Mouse (Mus musculus) MEL-GATA-1-ER (cell line): ENCODE measurements around the gene Strada.
"Not testable (repeated sequence)": the region's sequence is repeated elsewhere in the genome, so short reads cannot be mapped to it uniquely, and the experiment has no call there.

ENCODE experiments used
- DNase-seq: peaks from one replicate; pipeline ENCODE4 v3.0.0-alpha.2; 2012; ENCODE audit warnings: low read depth; ENCODE audit errors: extremely low read depth

The Strada gene

DNA sequence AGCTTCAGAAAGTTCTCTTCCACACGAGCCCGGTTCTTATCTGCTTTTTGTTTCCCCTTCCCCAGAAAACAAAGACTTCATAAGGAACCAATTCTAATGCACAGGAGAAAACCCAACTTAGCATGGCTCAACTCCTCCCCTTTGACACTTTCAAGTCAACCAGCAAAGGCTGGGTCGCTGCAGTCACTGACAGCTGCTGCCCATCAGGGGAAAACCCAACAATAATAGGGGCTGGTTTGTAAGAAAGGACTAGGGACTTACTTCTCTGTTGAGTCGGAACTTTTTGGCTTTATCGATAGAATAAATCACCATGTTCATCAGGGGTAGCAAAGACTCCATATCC lies at the start of gene Strada:
Gene Strada, minus strand, starts transcription at position 46 of the 343 bp plus-strand sequence.
- DNase-seq, result peak; percentile 23

DNA sequence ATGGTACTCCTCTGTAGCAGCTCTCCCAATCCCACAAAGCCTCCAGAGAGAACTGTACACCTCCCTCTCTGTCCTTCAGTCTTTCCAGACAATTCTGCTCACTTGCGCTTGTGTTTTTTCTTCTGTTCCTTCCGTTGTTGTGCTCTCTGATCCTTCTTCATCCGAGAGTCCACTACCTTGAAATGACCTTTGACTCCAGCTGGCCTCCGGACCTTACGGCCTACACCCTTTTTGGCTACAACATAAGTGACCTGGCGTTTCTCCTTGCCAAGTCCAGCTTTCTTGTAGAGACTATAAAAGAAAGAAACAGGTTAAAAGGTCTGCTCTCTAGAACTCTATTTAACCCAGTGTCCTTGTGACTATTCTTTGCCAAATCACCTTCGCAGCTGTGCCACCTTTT lies 47.4 kb upstream of the Strada start:
- DNase-seq, result no peak

DNA sequence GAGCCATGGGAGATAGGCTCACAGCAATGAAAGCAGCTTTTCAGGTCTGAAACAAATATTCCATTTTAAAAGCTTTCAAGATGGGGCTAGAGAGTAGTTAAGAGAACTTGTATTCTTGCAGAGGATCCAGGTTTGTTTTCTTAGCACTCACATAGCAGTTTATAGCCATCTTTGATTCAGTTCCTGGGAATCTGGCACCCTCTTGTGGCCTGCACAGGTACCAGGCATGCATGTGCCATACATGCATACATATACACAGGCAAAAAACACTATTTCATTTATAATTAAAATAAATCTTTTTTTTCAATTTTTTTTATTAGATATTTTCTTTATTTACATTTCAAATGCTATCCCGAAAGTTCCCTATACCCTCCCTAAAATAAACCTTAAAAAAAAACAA lies 44.9 kb upstream of the Strada start:
- DNase-seq, result no peak

DNA sequence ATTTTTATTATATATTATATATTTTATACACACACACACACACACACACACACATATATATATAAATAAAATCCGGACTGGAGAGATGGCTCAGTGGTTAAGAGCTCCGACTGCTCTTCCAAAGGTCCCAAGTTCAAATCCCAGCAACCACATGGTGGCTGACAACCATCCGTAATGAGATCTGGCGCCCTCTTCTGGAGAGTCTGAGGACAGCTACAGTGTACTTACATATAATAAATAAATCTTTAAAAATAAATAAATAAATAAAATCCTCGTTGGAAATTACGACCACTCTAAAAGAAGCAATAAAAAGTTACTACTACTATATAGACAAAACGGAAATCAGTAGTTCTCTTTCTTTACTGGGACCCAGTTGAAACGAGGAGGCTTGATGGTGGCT lies 32.0 kb upstream of the Strada start:
- DNase-seq, result not testable (repeated sequence)

DNA sequence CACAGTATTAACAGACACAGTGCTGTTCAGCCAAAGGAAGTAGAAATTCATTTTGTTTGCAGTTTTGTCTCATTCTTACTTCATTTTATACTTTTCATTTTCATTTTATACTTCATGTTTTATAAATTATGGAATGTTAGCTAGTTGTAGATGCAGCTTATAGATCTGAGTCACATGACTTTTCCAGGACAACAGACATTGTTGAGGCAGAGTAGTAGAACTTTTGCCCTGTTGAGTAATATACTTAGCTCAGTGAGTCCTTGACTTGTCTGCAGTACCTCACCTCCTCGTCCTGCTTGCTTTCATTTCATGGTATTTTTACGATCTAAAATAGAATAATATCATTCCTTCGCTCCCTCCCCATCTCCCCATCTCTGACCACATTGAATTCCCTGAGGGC lies 18.6 kb upstream of the Strada start:
- no peak for DNase-seq

DNA sequence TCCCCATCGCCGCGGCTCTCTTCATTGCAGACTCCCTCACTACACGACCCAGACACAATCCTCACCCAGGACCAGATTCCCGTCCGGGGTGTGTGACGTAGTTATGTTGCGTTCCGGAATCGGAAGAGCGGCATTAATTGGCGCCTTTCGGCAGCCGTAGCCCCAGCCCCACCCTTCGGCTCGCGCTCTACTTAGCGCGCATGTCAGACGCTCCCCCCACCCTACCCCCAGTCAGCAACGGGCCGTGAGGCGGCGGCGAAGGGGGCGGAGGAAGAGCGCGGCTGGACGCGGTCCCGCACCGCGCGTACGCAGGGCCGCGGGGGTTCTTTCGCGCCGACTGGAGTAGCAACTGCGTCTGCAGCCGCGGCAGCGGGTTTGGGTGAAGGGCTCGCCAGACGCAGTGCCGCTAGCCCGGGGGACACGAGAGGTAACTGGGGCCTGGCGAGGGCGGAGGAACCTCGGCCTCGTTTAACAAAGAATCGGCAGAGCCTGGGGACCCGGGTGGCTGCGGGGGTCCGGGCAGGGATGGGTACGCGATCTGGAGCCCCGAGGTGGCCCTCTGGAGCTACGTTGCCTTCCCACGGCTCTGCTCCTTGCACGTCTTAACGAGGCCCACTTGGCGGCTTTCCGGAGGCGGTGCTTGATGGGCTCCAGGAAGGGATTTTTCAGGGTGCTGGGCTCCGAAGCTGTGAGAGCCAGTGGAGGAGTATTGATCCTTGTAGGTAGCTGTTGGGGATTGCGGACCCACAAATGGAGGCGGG lies 14.9 kb upstream of the Strada start, which contains the start of gene Ddx42:
Gene Ddx42, plus strand, starts transcription at position 197 of the 761 bp plus-strand sequence.
- peak; percentile 91 for DNase-seq

DNA sequence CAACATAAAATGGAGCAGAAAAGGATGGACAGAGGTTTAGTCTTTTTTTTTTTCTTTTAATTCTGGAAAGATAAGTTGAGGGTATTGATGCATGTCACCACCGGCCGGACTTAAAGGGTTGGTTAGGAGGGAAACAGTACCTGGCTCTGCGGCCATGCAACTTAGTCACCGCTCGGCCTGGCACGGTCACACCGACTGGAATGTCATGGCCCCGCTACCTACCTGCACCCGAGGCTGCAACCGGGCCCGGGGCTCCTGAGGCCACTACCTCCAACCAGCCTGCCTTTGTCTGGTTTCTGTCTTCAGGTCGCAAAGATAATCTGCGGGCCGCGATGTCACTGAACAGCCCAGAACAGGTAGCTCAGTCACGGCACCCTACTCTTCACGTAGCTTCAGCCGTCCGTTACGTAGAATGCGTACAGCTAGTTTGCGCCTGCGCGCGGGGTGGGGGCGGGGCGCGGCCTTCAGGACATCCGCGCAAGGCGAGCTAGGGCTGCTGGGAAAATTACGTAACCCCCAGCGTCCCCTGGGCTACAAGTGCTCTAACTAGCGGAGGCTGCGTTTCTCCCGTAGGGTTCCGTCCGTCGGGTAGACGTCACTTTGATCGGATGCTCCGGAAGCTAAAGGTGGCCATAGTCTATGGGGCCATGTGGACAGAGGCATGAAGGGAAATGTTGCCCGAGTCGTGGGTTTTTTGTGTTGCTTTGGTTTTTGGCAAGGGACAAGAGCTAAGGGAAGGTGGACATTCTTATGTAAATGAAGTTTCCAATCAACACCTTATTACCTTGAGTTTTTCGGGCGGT lies 14.2 kb upstream of the Strada start, which contains the start of gene Ccdc47:
Gene Ccdc47, minus strand, starts transcription at position 418 of the 803 bp plus-strand sequence.
- DNase-seq, result peak; percentile 96

DNA sequence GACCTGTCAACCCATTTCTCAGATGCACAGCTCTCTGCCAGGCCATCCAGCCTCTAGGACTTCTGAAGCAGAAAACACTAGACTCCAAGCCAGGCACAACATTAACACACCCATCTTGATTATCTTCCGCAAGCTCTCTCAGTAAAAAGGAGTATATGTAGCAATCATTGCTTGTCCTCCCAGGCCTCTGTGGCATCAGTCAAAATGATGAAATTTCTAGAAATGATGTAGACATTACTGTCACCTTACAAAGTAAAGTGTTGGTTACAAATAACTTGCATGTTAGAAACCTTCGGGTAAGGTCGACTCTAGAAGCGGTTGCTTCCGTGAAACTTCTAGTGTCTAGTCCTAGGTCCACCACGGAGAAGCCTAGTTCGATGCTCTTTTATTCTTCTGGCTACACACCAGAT lies 13.5 kb upstream of the Strada start:
- DNase-seq, result no peak

DNA sequence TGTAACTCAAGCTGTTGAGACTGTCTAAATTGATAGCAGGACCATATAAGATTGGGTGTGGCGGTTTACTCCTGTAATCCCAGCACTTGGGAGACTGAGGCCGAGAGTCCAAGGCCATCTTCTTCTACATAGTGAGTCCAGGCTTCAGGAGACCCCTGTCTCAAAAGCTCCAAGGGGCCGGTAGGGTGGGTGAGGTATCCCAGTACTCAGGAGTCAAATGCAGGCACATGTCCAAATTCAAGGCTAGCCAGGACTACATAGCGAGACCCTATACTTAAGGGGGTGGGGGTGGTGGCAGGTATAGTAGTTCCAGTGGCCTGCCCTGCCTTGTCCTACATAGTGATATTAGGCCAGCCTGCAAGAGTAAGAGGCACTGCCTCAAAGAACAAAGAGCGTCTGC lies 12.9 kb upstream of the Strada start:
- DNase-seq, result no peak

DNA sequence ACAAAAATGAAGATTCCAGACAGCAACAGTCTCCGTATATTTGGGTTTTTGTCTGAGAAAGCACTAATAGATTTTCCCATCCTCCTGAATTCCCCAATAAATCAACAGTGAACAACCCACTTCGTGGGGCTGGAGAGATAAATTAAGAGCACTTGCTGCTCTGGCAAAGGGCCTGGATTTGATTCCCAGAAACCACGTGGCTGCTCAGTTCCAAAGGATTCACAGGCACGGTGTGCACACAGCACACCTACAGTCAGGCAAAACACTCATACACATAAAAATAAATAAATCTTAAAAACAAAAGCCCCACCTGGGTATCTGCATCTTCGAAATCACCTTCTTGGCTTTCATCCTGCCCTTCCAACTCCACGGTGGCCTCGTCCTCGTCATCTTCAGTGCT lies 10.8 kb upstream of the Strada start:
- DNase-seq, result no peak

DNA sequence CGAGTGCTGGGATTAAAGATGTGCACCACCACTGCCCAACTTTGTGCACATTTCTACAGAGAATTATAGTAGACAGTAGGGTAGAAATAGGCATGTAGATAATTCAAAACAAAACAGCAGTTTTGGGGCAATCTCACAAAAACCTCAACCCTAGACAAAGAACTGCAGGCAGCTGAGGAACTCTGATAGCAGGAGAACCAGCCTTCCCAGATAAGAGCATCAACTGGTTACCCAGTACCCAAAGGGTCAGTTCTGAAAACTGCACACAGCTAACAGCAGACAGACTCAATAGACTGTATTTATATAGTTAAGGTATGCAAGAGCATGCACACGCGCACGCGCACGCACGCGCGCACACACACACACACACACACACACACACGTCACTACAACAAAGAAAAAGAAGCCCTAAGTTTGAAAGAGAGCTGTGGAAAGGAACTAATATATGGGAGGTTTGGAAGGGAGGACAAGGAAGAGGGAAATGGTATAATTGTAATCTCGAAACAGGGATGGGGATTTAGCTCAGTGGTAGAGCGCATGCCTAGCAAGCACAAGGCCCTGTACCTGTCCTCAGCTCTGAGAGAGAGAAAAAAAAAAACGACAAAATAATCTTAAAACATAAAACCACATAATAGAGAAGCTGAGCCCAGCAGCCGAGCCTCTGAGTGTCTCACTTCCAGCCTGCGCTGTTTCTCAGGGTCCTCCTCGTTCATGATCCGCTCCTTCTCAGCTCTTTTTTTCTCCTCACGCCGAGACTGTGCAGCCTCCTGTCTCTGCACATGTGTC lies 438 bp downstream of the Strada start:
- peak; percentile 56 for DNase-seq

DNA sequence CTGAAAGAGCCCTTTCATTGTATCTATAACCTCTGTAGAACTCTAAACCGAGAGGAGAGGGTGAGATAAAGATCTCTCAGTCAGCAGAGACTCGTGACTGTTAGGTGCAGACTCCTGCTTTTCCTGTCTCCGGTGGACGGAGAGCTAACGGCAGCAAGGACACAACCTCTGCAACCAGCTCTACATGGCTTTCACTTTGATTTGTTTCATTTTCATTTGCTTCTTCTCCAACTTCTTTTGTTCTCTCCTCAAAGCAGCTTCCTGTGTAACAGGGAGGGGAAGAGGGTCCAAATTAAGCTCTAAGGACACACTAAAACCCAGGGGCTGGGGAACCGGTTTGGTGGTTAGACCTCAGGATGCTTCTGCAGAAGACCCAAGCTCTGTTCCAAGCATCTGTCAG lies 1.2 kb downstream of the Strada start:
- DNase-seq, result no peak

DNA sequence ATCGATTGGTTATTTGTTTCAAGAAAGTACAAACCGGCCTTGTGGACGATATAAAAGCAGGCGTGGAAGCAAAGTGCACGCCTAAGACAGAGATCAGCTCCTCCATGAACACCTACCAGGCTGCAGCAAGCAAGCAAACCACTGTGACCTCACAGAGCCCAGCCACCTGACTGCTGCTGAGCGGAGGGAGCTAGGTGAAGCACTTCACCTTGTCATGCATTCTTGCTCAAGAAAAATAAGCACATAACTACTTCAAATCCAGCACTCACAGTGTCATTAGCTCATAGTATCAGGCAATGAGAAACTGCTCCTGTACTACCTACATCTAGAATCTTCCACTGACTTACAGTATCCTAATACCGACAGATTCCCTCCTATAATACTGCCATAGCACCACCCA lies 2.0 kb downstream of the Strada start:
- DNase-seq, result not testable (repeated sequence)

DNA sequence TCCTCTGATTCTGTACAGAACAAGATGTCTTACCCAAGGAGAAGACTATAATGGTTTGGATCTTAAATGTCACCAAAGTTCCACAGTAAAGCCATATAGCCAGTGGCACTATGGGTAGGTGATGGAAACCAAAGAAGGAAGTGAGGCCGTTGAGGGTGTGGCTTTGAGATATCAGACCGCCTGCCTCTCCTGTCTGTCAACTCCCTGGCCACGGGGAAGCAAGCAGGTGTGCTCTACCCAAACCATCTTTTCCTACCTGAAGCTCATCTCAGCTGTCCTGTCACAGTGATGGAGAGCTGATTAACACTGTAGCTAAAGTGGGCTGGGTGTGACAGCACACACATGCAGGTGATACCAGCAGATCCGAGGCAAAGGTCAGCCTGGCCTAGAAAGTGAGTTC lies 3.7 kb downstream of the Strada start:
- DNase-seq, result peak; percentile 38

DNA sequence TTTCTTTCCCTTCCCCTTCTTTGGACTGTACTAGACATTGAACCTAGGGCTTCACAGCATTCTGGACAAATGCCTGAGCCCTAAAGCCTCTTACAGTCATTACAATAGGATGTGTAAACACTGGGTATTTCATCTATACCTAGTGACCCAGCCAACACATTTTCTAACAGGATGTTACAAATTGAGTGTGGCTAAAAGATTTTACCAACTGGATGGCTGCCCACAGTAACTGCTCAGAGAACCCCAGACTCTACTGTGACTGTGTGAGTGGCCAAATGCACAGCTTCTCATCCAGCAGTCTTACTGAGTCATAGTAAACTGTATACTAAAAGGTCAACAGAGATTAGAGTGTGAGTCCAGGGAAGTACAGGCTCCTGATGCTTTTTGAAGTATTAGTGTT lies 6.6 kb downstream of the Strada start:
- DNase-seq, result no peak

DNA sequence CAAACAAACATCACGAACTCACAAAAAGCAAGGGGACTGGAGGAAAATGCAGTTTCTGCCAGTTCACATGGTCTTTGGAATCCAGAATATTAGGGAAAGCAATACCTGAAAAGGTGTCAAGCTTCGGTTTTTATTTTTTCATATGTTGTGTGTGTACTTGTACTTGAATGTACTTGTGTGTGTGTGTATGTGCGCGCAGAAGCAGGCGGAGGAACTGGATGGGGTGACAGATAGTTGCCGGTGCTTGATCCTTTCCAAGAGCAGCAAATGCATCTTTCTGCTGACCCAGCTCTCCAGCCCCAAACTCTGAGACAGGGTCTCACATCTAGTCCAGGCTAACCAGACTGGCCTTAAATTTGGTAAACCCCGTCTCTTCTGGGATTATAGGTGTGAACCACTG lies 7.1 kb downstream of the Strada start:
- no peak for DNase-seq

DNA sequence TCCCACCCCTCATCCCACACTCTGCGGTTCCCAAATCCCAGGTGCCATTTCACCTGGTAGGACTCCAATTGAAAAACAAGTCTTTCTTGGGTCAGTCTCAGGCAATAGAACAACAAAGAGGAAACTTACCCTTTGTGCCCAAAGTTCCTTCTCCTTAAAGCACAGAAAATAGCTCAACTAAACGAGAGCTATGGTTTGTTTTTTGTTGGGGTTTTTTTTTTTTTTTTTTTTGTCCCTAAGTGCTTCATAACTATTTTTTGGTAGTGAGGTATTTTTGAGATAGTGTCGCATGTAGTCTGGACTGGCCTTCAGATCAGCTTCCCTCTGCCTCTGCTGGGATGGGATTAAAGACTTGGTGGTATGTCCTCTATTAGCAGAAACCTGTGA lies 7.8 kb downstream of the Strada start:
- no peak for DNase-seq

DNA sequence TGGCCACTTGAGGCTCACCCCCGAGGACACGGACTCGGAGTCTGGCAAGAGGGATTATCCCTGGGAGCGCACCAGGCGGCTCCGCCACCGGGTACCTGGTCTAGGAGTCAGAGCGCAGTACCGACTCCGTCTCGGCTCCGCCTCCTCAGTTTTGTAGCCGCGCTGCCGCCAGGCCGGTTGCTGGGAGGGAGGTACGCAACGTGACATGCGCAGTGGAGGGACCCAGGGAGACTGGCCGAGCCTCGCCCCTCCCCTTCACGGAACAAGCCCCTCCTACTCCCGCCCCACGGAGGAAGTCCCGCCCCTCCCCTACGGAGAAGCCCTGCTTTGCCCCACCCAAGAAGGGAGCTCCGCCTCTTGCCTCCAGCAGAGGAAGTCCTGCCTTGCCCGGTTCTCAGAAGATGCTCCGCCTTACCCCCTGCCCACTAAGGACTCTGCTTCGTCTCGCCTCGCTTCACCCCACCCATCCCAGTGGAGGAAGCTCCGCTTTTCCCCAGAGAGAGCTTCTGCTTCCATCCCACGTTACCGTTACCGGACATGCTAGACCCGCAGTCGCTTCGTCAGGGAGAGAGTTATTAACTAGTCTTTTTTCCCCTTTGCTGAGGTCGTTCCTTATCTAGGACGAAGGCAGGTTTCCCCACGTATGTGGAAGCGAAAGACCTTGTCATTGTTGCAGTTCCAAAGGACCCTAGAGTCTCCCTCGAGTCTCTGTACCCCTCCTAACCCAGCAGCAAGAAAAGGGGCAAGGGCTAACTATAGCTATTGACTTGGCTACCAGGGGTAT lies 8.4 kb downstream of the Strada start:
- peak; percentile 90 for DNase-seq

DNA sequence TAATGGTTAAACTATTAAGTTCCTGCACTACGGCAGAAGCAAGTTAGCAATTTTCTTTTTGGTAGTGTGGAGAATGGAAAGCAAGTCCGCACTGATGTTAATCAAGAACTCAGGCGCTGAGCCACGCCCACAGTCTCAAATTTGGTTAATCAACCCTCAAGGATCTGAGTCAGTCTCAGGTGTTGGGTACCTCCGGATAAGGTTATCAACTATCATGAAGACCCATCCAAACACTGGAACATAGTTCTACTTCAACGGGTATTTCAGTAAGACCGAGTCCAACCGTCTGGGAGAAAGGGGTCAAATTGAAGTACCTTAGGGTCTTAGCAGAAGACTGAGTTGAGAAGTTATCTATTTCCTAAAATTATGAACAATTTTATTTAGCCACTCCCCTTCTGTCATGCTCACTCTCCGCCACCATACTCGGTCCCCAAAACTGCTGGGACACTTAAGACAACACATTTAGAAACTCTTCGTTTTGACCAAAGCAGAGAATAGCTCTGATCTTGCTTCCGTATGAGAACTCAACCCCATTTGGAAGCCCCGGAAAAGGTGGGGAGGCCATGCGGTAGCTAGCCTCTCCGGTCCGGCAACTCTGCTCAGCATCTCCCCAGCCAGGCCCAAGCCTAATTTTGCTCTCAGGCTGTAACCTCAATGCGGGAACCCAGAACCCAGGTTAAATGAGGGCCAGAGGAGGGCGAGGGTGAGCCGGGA lies 9.2 kb downstream of the Strada start:
- peak; percentile 53 for DNase-seq

DNA sequence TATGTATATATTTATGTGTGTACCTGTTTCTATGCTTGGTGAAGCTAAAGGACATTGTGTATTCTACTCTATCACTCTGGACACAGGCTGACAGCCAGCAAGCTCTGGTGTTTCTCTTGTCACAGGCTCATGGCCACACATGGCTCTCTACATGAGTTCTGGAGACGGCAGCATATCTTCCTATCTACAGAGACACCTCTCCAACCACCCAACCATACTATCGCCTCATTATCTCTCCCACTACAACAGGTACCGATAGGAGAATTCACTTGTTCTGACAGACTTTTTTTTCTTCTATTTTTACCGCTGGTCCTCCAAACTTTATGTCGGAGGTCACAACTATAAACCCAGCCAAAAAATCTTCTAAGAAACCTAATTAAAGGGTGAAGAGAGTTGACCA lies 9.7 kb downstream of the Strada start:
- peak; percentile 19 for DNase-seq
